Mouse (Mus musculus) embryonic facial prominence, embryonic 15.5 days (tissue): ENCODE data around the gene Defa36. TPM values are rescaled to one million over a fixed set of nuclear protein-coding genes. Genes with fewer than 3 reads are reported as not detected.
"Not testable (repeated sequence)": the region's sequence is repeated elsewhere in the genome, so short reads cannot be mapped to it uniquely, and the experiment has no call there.

Experiments used
- ATAC-seq: fragments of 200-750 bp; cut with Nextera tagmentation; 2 replicates; pipeline ENCODE4 v1.8.0; 2017; ENCODE audit warnings: low read depth, moderate TSS enrichment; ENCODE audit not compliant: insufficient number of reproducible peaks, low FRiP score, low TSS enrichment
- H3K27ac ChIP-seq: fragments of 300-500 bp; sonication (generic); replicated peaks from 2 replicates; pipeline ENCODE4 v1.5.1; 2015; ENCODE audit warnings: mild to moderate bottlenecking, inconsistent platforms
- H3K27me3 ChIP-seq: fragments of 300-500 bp; sonication (generic); 2 replicates; pipeline ENCODE4 v1.6.1; 2015; ENCODE audit warnings: inconsistent platforms
- H3K36me3 ChIP-seq: fragments of 300-500 bp; sonication (generic); 2 replicates; pipeline ENCODE4 v1.6.1; 2015; ENCODE audit warnings: mild to moderate bottlenecking, inconsistent platforms
- H3K4me1 ChIP-seq: fragments of 300-500 bp; sonication (generic); 2 replicates; pipeline ENCODE4 v1.6.1; 2015; ENCODE audit warnings: inconsistent platforms
- H3K4me2 ChIP-seq: fragments of 300-500 bp; sonication (generic); replicated peaks from 2 replicates; pipeline ENCODE4 v1.6.1; 2015; ENCODE audit warnings: mild to moderate bottlenecking, inconsistent platforms
- H3K4me3 ChIP-seq: fragments of 300-500 bp; sonication (generic); replicated peaks from 2 replicates; pipeline ENCODE4 v1.5.1; 2015; ENCODE audit warnings: mild to moderate bottlenecking, inconsistent platforms
- H3K9ac ChIP-seq: fragments of 300-500 bp; sonication (generic); 2 replicates; pipeline ENCODE4 v1.6.1; 2015; ENCODE audit warnings: inconsistent platforms
- H3K9me3 ChIP-seq: fragments of 300-500 bp; sonication (generic); replicated peaks from 2 replicates; pipeline ENCODE4 v1.6.1; 2016; ENCODE audit warnings: inconsistent platforms
- WGBS: fragments of 180-500 bp; shearing (Covaris S2); methylation state at CpG from one replicate; pipeline ENCODE4 v1.1.7; 2015; 5-methylcytosine and 5-hydroxymethylcytosine counted together
- polyA plus RNA-seq: library from polyadenylated mRNA; unstranded; fragments of >200 nt; fragmentation: Nextera tagmentation; extraction: Ambion mirVana; gene quantifications from 2 replicates; pipeline ENCODE4 v1.2.1, GENCODE M21; 2015

Gene Defa36
- not detected in 2 replicates for polyA plus RNA-seq

DNA sequence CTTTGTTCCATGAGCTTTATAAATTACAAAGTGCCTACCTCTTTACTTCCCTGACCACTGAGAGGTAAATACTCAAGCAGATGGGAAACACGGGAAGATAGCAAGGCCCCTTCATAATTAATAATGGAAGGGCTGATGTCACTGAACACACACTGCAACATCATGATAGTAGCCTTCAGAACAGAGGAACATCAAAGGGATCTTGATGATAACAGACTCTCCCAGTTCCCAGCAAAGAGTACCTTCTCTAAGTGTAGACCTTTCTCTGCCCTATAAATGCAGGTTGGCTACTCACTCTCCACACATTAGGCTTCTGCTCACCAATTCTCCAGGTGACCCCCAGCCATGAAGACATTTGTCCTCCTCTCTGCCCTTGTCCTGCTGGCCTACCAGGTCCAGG lies at the start of gene Defa36:
TSS of gene Defa36 (plus strand) at position 301 of the 400 bp plus-strand sequence.
- ATAC-seq, H3K9me3 ChIP-seq, H3K4me2 ChIP-seq, H3K27ac ChIP-seq, H3K4me3 ChIP-seq, H3K27me3 ChIP-seq, H3K4me1 ChIP-seq, H3K9ac ChIP-seq, H3K36me3 ChIP-seq: not testable (repeated sequence)
- no CpG with 5 or more reads among the region's 1 CpGs for WGBS

- not testable (repeated sequence) for H3K4me1 ChIP-seq, H3K27me3 ChIP-seq, ATAC-seq, H3K9me3 ChIP-seq, H3K4me2 ChIP-seq, H3K27ac ChIP-seq, H3K4me3 ChIP-seq, H3K36me3 ChIP-seq, H3K9ac ChIP-seq
- WGBS: no CpG with 5 or more reads among the region's 2 CpGs
Measured at GRCm38 (mm10) chr8:21378215-21378614, 49.0 kb upstream of the Defa36 start, which contains the start of gene Defa2. TSS of gene Defa2 (plus strand) at chr8:21378515.

- H3K9me3 ChIP-seq, H3K9ac ChIP-seq, H3K36me3 ChIP-seq, H3K27me3 ChIP-seq, ATAC-seq, H3K4me3 ChIP-seq, H3K4me1 ChIP-seq, H3K4me2 ChIP-seq, H3K27ac ChIP-seq: not testable (repeated sequence)
- no CpG with 5 or more reads among the region's 2 CpGs for WGBS
Measured at GRCm38 (mm10) chr8:21391511-21391910, 35.7 kb upstream of the Defa36 start, which contains the start of gene Defa33. TSS of gene Defa33 (plus strand) at chr8:21391811.

DNA sequence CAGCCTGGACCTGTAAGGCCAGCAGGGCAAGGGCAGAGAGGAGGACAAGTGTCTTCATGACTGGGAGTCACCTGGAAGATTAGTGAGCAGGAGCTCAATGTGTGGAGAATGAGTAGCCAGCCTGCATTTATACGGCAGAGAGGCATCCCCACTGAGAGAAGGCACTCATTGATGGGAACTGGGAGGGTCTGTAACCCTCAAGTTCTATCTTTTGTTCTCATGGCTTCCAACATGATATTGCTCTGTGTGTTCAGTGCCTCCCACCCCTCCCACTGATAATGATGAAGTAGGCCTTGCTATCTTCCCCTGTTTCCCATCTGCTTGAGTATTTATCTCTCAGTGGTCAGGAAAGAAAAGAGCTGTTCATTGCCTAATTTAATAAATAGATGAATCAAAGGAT lies 29.2 kb downstream of the Defa36 start, which contains the start of gene Gm7849:
TSS of gene Gm7849 (minus strand) at position 101 of the 400 bp plus-strand sequence.
- not testable (repeated sequence) for H3K4me2 ChIP-seq, ATAC-seq, H3K36me3 ChIP-seq, H3K27me3 ChIP-seq, H3K4me1 ChIP-seq, H3K27ac ChIP-seq, H3K4me3 ChIP-seq, H3K9me3 ChIP-seq, H3K9ac ChIP-seq
- no CpG with 5 or more reads among the region's 1 CpGs for WGBS

Other genes with a start within 250 kb of the Defa36 start
- not detected in 2 replicates for gene Defa31, start 235.8 kb upstream of the Defa36 start, polyA plus RNA-seq
- not detected in 2 replicates for gene Gm15293, start 225.8 kb upstream of the Defa36 start, polyA plus RNA-seq
- not detected in 2 replicates for gene Gm15292, start 177.7 kb upstream of the Defa36 start, polyA plus RNA-seq
- gene Defa27, start 111.9 kb upstream of the Defa36 start, polyA plus RNA-seq: not detected in 2 replicates
- gene Defa29, start 100.4 kb upstream of the Defa36 start, polyA plus RNA-seq: not detected in 2 replicates
- gene Defa2, start 48.9 kb upstream of the Defa36 start, polyA plus RNA-seq: not detected in 2 replicates
- not detected in 2 replicates for gene Defa33, start 35.6 kb upstream of the Defa36 start, polyA plus RNA-seq
- gene Gm7849, start 29.1 kb downstream of the Defa36 start, polyA plus RNA-seq: not detected in 2 replicates
- not detected in 2 replicates for gene Defa20, start 81.8 kb downstream of the Defa36 start, polyA plus RNA-seq
- gene Defa32, start 101.6 kb downstream of the Defa36 start, polyA plus RNA-seq: not detected in 2 replicates
- not detected in 2 replicates for gene Defa37, start 138.0 kb downstream of the Defa36 start, polyA plus RNA-seq
- not detected in 2 replicates for gene Defa28, start 155.6 kb downstream of the Defa36 start, polyA plus RNA-seq
- gene Gm7861, start 167.1 kb downstream of the Defa36 start, polyA plus RNA-seq: not detected in 2 replicates
- gene Defa26, start 190.8 kb downstream of the Defa36 start, polyA plus RNA-seq: not detected in 2 replicates
- not detected in 2 replicates for gene Defa17, start 228.4 kb downstream of the Defa36 start, polyA plus RNA-seq
- gene Defa34, start 238.4 kb downstream of the Defa36 start, polyA plus RNA-seq: not detected in 2 replicates